Mouse (Mus musculus): ENCODE measurements at regions not wholly inside any gene's neighbourhood (a gene's known extent, or its start where the extent isn't known, plus 50 kb on each side); places are given as distances from the start of the nearest gene placed in this dataset.
A peak's percentile ranks its signal among the peaks of the same experiment; 100 is the strongest.

DNA sequence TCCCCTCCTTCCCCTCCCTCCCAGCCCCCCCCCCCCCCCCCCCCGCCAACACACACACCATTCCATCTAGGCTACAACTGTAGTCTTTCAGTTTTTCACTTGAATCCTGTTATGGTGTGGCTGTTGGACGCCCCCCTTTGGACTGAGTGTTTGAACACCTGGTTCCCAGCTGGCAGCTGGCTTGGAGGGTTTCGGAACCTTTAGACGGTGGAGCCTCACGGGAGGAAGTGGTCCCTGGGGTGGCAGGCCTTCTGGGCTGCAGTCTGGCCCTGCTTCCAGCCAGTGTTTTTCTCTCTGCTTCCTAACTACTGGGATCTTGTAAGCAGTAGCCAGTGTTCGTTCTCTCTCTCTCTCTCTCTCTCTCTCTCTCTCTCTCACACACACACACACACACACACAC is 101.4 kb upstream of the Arid2 start:
- peak; percentile 43 for DNase-seq

DNA sequence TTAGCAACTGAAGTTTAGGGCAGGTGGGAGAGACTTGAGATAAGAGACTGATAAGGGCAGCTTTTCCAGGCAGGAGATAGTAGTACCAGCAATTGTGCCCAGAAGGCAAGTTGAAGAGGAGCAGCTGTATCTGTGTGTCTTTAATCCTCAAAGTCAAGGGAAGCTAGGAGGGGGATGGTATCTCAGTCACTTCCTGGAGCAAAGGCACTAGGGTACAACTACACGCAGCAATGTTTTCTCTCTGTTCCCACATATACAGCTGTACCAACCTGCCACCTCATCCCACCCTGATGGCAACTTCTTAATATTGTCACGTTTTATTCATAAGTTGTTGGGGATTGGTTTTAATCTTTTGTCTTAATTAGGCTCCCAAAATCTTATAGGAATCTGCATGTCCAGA is 97.8 kb upstream of the Arid2 start:
- peak; percentile 41 for DNase-seq

- DNase-seq, result no peak
Measured at GRCm38 (mm10) chr15:96197413-96197812, 89.9 kb upstream of the Arid2 start.

GRCm38 (mm10) chr15:96197932-96198331 is 89.4 kb upstream of the Arid2 start:
- no peak for DNase-seq

- DNase-seq, result no peak
Measured at GRCm38 (mm10) chr15:96201273-96201672, 86.0 kb upstream of the Arid2 start.

- no peak for DNase-seq
Measured at GRCm38 (mm10) chr15:96201701-96202460, 85.4 kb upstream of the Arid2 start.

DNA sequence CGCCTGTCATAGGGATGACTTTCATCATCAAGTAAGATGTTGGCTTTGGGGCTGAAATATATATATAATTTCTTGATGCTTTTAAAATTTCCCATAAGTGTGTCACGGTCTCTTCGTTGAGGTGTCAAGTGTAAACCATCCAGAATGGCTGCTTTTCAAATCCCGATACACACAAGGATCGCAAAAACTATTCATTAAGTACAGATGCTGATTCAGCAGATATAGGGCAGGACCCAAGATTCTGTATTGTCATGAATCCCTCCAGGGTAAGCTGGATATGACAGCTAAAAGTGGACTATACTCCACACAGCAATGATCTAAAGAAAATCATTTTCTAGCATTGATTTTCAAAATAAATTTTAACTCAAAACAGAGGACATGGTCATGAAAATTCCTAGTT is 83.1 kb upstream of the Arid2 start:
- no peak for DNase-seq

DNA sequence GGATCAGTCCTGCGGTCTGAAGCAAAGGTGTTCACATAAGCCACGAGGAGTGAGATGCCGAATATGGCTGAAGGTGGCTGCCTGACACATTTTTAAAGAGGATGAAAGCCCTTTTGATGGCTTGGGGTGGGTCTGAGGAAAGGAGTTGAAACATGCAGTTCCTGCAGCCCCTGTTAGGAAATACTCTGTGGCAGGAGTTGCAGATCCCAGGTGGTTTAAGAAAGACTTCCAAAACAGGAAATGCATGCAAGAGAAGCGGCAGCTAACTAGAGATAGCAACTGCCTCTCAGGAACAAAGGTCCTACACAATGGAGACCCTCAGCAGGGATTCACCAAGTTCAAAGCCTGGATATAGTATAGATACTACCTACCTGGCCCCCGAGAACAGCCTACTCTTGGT is 82.7 kb upstream of the Arid2 start:
- DNase-seq, result no peak

DNA sequence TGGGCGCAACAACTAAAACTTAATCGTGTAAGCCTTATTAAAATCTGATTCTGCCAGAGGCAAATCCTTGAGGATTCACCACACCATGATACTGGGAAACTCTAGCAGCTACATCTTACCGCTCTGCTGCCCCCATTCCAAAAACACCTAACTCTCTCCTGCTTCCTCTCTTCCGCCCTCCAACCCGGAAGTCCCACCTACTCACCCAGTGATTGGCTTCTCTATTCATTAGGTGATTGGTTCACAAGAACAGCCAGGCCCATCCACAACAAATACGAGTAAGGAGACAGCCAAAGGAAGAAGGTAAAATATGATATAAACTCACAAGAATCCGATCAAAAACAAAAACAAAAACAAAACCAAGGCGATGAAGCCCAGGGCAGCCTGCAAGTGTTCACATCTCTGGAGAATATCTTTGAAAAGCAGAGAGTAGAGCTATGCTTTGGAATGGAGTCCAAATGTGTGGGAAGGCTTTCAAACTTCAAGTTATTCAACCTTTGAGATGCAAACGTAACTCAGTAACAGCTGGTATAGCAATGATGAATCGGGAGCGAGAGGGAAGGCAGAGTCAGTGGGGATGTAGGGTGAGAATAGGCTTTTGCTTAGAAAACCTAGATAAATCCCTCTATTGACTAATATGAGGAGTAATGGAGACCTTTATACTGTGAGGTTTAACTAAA is 76.5 kb upstream of the Arid2 start:
- DNase-seq, result no peak

DNA sequence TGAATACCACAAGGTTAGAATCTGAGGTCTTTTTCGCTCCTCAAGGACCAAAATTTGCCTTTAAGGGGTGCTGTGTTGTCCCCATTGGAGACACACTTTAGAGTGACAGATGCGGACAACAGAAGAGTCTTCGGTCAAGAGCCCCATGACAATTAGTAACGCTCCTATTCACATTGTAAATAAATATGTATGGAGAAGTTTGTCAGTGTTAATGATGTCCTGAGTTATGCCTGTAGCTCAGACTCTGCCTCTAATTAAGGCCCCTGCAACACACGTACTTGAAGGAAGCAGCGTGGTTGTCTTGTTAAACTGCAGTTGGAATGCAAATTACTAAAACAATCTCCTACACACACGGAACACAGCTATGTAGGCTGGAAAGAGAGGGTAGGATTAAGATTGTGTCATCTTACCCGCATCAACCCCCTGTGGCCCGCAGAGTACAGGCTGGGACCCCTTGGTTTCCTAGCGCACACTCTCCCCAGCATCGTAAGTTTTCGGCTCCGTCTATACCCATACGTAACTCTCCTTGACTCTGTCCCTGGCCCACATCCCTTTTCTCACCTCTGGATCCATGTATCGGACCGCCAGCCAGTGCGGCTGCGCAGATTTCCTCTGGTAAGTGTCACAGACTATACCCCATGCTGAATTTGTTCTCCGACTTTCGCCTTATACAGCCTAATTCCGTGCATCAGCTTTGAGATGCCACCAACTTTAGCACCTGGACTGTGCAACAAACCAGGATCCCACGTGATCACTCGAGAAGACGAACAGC is 73.6 kb upstream of the Arid2 start:
- DNase-seq, result no peak

GRCm38 (mm10) chr15:96217896-96218295 is 69.4 kb upstream of the Arid2 start:
- DNase-seq, result no peak

DNA sequence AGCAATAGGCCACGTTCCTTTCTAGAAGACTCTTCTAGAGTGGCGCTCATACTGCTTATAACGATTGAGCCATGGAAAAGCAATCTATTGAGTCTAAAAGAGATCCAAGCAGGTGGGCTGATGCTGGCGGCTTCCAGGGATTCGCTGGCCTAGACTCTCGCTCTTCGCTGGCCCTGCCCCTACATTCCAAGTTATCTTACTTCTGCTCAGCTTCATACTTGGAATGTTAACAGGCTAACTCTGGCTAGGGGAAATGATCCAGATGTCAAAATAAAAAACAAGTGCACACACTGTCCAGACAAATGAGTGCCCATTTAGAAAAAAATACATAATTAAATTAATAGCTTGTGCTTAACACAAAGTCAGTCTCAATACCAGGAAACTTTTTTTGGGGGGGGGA is 67.6 kb upstream of the Arid2 start:
- DNase-seq, result no peak

- no peak for DNase-seq
Measured at GRCm38 (mm10) chr15:96231969-96232368, 55.3 kb upstream of the Arid2 start.

DNA sequence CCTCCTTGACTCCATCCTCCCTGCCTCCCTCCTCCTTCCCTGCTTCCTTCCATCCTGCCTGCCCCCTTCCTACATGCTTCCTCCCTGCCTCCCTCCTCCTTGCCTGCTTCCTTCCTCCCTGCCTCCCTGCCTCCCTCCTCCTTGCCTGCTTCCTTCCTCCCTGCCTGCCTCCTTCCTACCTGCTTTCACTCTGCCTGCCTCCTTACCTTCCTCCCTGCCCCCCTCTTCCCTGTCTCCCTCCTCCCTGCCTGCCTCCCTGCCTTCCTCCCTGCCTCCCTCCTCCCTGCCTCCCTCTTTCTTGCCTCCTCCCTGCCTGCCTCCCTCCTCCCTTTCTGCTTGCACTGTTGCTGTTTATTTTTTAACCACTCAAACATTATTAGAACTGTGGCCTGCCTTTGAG is 54.2 kb upstream of the Arid2 start:
- DNase-seq, result no peak

- DNase-seq, result no peak
Measured at GRCm38 (mm10) chr15:96234783-96235182, 52.5 kb upstream of the Arid2 start.
